Mouse (Mus musculus): Measurements from ENCODE around the gene Mmp23.

- TF ChIP-seq POLR2A (IDR thresholded peaks at IDR 0.05; ENCODE audit: low read depth, low read length) (no peak), CTCF (conservative IDR thresholded peaks at IDR 0.05; ENCODE audit: insufficient read depth, insufficient read length, low read depth, low read length) (no peak)
Observed at GRCm38 (mm10) chr4:155651553-155652269, 1.5 kb downstream of the Mmp23 start.
